9 mouse cellular contexts compared by ENCODE assay signal in the genomic region with DNA sequence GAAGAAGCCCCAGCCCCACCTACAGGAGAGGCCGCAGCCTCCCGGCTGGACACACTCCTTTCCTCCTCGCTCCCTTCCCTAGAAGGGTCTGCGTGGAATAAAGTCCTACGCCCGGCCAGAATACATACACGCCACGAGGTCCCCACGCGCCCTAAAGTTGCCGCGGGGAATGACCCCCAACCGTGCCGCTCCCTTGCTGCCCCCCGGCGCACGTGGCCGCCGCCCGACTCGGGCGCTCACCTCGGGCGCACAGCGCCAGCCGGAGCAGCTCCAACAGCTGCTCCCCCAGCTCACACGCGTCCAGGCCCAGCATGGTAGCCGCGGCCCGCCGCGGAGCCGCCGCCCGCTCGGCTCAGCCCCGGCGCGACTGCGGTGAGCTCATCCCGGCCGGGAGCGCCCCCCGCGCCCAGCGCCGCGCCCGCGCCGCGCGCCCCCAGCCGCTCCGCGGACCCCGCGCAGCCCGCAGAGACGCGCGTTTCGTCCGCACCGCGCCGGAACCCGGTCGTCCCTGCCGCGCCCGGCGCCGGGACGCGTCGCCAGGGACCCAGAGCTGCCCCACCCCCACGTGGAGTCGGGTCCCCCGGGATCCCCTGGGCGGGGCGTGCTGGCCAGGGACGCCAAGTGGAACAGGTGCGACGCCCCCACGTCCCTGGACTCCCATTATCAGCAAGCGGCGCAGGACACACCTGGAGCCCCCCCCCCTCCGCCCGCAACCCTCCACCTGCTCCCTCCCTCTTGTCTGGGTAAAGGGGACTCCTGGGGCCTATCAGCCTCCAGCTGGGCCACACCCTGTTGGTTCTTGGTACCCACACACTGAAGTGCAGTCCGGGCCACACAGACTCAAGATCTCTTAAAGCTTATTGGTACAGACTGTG. TPM values are rescaled to one million over a fixed set of nuclear protein-coding genes. Genes with fewer than 3 reads are reported as not detected.
DNase-seq lines count a peak whose midpoint lies in the region; ATAC-seq and TF ChIP-seq lines count a peak whose summit lies in the region.
"Had no signal": no experiment of that assay in that cellular context is flagged by ENCODE, and none has a peak within 500 bp of the region (broad histone marks: within the 10 kb centered on the region; RNA-seq: fewer than 3 reads in every experiment).

No protein-coding gene starts in this region.

- peak; percentile 32 to 51 for DNase-seq in kidney, postnatal 4 days
- DNase-seq in kidney, adult 11 months = no peak
- peak; percentile 55 for DNase-seq in adrenal gland, postnatal 10 days
- no peak for DNase-seq in limb, embryonic 14.5 days (ENCODE audit: low spot score)
- DNase-seq in neural tube, embryonic 11.5 days (ENCODE audit: low spot score) = peak; percentile 55
- DNase-seq in urinary bladder, postnatal 10 days (ENCODE audit: low spot score) = no peak
- no peak for DNase-seq in cerebellum, adult 8-10 months

- WGBS in forebrain, embryonic 12.5 days = under 1% methylated on average over 74 of the region's 92 CpGs
- 1% methylated on average over 51 of the region's 92 CpGs for WGBS in limb, embryonic 14.5 days
- WGBS in neural tube, embryonic 11.5 days = under 1% methylated on average over 57 of the region's 92 CpGs

- peaks cover 74% of the 10 kb centered on the region for H3K27me3 ChIP-seq in forebrain, embryonic 12.5 days
- H3K27me3 ChIP-seq in limb, embryonic 14.5 days (ENCODE audit: control insufficient read depth, insufficient read depth, low read length) = peaks cover 35% of the 10 kb centered on the region
- peaks cover 52% of the 10 kb centered on the region for H3K27me3 ChIP-seq in neural tube, embryonic 11.5 days (ENCODE audit: control insufficient read depth, insufficient read depth, low read length)

- H3K4me2 ChIP-seq in forebrain, embryonic 12.5 days = peak overlapping the region; percentile 93
- H3K4me2 ChIP-seq in limb, embryonic 14.5 days (replicated peaks; ENCODE audit: low read depth, low read length, severe bottlenecking) = peak overlapping the region; percentile 85
- peak overlapping the region; percentile 97 for H3K4me2 ChIP-seq in neural tube, embryonic 11.5 days (ENCODE audit: low read depth)

- ATAC-seq in forebrain, embryonic 12.5 days (ENCODE audit: low FRiP score) = peak; percentile 66
- no peak; the same call in 1 of the 2 replicates for ATAC-seq in limb, embryonic 14.5 days (ENCODE audit: low FRiP score, low read depth)
- ATAC-seq in neural tube, embryonic 11.5 days (ENCODE audit: insufficient read depth, low FRiP score, low TSS enrichment) = peak; percentile 45; the same call in 1 of the 2 replicates

- peak overlapping the region; percentile 53 for H3K4me3 ChIP-seq in forebrain, embryonic 12.5 days (replicated peaks)
- H3K4me3 ChIP-seq in limb, embryonic 14.5 days (replicated peaks; ENCODE audit: low read length) = peak overlapping the region; percentile 45
- H3K4me3 ChIP-seq in neural tube, embryonic 11.5 days (ENCODE audit: low read depth, low read length) = peak overlapping the region; percentile 42

- peak overlapping the region; percentile 60 for H3K9ac ChIP-seq in forebrain, embryonic 12.5 days
- H3K9ac ChIP-seq in limb, embryonic 14.5 days (ENCODE audit: low read depth, low read length, severe bottlenecking) = peak overlapping the region; percentile 48
- H3K9ac ChIP-seq in neural tube, embryonic 11.5 days (ENCODE audit: low read length) = peak overlapping the region; percentile 54

- H3K36me3 ChIP-seq in forebrain, embryonic 12.5 days (replicated peaks) = peaks cover 21% of the 10 kb centered on the region
- H3K36me3 ChIP-seq in limb, embryonic 14.5 days (ENCODE audit: control insufficient read depth, insufficient read depth, low read length) = peaks cover 19% of the 10 kb centered on the region
- H3K36me3 ChIP-seq in neural tube, embryonic 11.5 days (ENCODE audit: control insufficient read depth, insufficient read depth, low read length) = peaks cover 3% of the 10 kb centered on the region; the same call in 1 of the 2 replicates

- H3K4me1 ChIP-seq in forebrain, embryonic 12.5 days = peaks cover 23% of the 10 kb centered on the region
- peaks cover 17% of the 10 kb centered on the region for H3K4me1 ChIP-seq in limb, embryonic 14.5 days (ENCODE audit: control insufficient read depth, insufficient read depth, low read length)
- 0 out of 2 replicates have a peak, but pooled peaks cover 3% of the 10 kb centered on the region for H3K4me1 ChIP-seq in neural tube, embryonic 11.5 days (ENCODE audit: control insufficient read depth, insufficient read depth, low read length)

- no peak overlapping the region for H3K27ac ChIP-seq in forebrain, embryonic 12.5 days
- no peak overlapping the region for H3K27ac ChIP-seq in limb, embryonic 14.5 days (replicated peaks; ENCODE audit: low read depth, low read length)
- no peak overlapping the region for H3K27ac ChIP-seq in neural tube, embryonic 11.5 days (ENCODE audit: low read depth, low read length)

- TF ChIP-seq POLR2A in limb, embryonic 14.5 days (IDR thresholded peaks at IDR 0.05; ENCODE audit: borderline replicate concordance, extremely low read depth, insufficient read depth, insufficient read length) = no peak

- no peaks in the 10 kb centered on the region for H3K9me3 ChIP-seq in forebrain, embryonic 12.5 days
- H3K9me3 ChIP-seq in limb, embryonic 14.5 days (ENCODE audit: control insufficient read depth, low read length) = no peaks in the 10 kb centered on the region
- H3K9me3 ChIP-seq in neural tube, embryonic 11.5 days (ENCODE audit: control insufficient read depth, low read length) = no peaks in the 10 kb centered on the region

RNA-seq across cellular contexts. Expression of a gene that starts 1.7 kb away (rescaled TPM):
- 10 to 100 TPM in 1 of 2 experiments, 1 to 10 TPM in 1; 8.7 to 21.2 TPM for total RNA-seq in adrenal gland, postnatal 10 days (2021)
- 2.4 and 3.8 TPM in 2 replicates for polyA plus RNA-seq in forebrain, embryonic 12.5 days (2016; fragmentation: Nextera tagmentation; extraction: Ambion mirVana)
- 13.9 and 17.0 TPM in 2 replicates for polyA plus RNA-seq in limb, embryonic 14.5 days (2012; rRNA removed)
- polyA plus RNA-seq in limb, embryonic 14.5 days (2014; fragmentation: Nextera tagmentation; extraction: Ambion mirVana) = 5.3 and 8.4 TPM in 2 replicates
- polyA plus RNA-seq in neural tube, embryonic 11.5 days (2014; fragmentation: Nextera tagmentation; extraction: Ambion mirVana) = 0.53 and 0.77 TPM in 2 replicates

RNA-seq across cellular contexts. Expression of a gene that starts 2.2 kb away (rescaled TPM):
- total RNA-seq in adrenal gland, postnatal 10 days (2021) = 1 to 10 TPM; 1.4 to 2.2 TPM
- 0.29 and 0.67 TPM in 2 replicates for polyA plus RNA-seq in forebrain, embryonic 12.5 days (2016; fragmentation: Nextera tagmentation; extraction: Ambion mirVana)
- polyA plus RNA-seq in limb, embryonic 14.5 days (2012; rRNA removed) = 0.33 and 0.51 TPM in 2 replicates
- polyA plus RNA-seq in limb, embryonic 14.5 days (2014; fragmentation: Nextera tagmentation; extraction: Ambion mirVana) = 0.34 TPM in 1 of 2 replicates, not detected in the other
- polyA plus RNA-seq in neural tube, embryonic 11.5 days (2014; fragmentation: Nextera tagmentation; extraction: Ambion mirVana) = 0.27 and 1.0 TPM in 2 replicates
- total RNA-seq: heart, postnatal 14 days had no signal

RNA-seq across cellular contexts. Expression of a gene that starts 6.5 kb away (rescaled TPM):
- 10 to 100 TPM in 1 of 2 experiments, 1 to 10 TPM in 1; 8.6 to 15.8 TPM for total RNA-seq in adrenal gland, postnatal 10 days (2021)
- 10.5 and 10.6 TPM in 2 replicates for polyA plus RNA-seq in forebrain, embryonic 12.5 days (2016; fragmentation: Nextera tagmentation; extraction: Ambion mirVana)
- 7.0 and 8.3 TPM in 2 replicates for polyA plus RNA-seq in limb, embryonic 14.5 days (2012; rRNA removed)
- polyA plus RNA-seq in limb, embryonic 14.5 days (2014; fragmentation: Nextera tagmentation; extraction: Ambion mirVana) = 10.0 and 11.6 TPM in 2 replicates
- 14.5 and 16.2 TPM in 2 replicates for polyA plus RNA-seq in neural tube, embryonic 11.5 days (2014; fragmentation: Nextera tagmentation; extraction: Ambion mirVana)

RNA-seq across cellular contexts. Expression of a gene that starts 43.0 kb away (rescaled TPM):
- 100 to 1,000 TPM in 1 of 2 experiments, 10 to 100 TPM in 1; 91.9 to 103 TPM for total RNA-seq in adrenal gland, postnatal 10 days (2021)
- polyA plus RNA-seq in forebrain, embryonic 12.5 days (2016; fragmentation: Nextera tagmentation; extraction: Ambion mirVana) = 19.7 and 24.4 TPM in 2 replicates
- polyA plus RNA-seq in limb, embryonic 14.5 days (2012; rRNA removed) = 39.2 and 49.6 TPM in 2 replicates
- polyA plus RNA-seq in limb, embryonic 14.5 days (2014; fragmentation: Nextera tagmentation; extraction: Ambion mirVana) = 44.8 and 46.2 TPM in 2 replicates
- polyA plus RNA-seq in neural tube, embryonic 11.5 days (2014; fragmentation: Nextera tagmentation; extraction: Ambion mirVana) = 22.2 and 22.7 TPM in 2 replicates

RNA-seq across cellular contexts. Expression of a gene that starts 51.6 kb away (rescaled TPM):
- total RNA-seq in adrenal gland, postnatal 10 days (2021) = 10 to 100 TPM; 44.7 to 62.8 TPM
- polyA plus RNA-seq in forebrain, embryonic 12.5 days (2016; fragmentation: Nextera tagmentation; extraction: Ambion mirVana) = 148 and 151 TPM in 2 replicates
- polyA plus RNA-seq in limb, embryonic 14.5 days (2012; rRNA removed) = 126 and 129 TPM in 2 replicates
- 101 and 113 TPM in 2 replicates for polyA plus RNA-seq in limb, embryonic 14.5 days (2014; fragmentation: Nextera tagmentation; extraction: Ambion mirVana)
- 125 and 128 TPM in 2 replicates for polyA plus RNA-seq in neural tube, embryonic 11.5 days (2014; fragmentation: Nextera tagmentation; extraction: Ambion mirVana)

Comparison
In these comparisons a context has a peak if more than half of its experiments do, and no peak if none do; other contexts are left out.
1. DNase-seq: peak in kidney, postnatal 4 days (2 of 2), adrenal gland, postnatal 10 days (single experiment) and neural tube, embryonic 11.5 days (single experiment); none in kidney, adult 11 months (single experiment), limb, embryonic 14.5 days (single experiment), urinary bladder, postnatal 10 days (single experiment) and cerebellum, adult 8-10 months (single experiment).
2. Peak in every context shown above with its lines, with median percentiles within 50 percentile points of each other: H3K4me2 ChIP-seq, H3K4me3 ChIP-seq and H3K9ac ChIP-seq.